Mouse (Mus musculus) intestine, postnatal 0 days (tissue): ENCODE results near the gene Gon7. TPM values are rescaled to one million over a fixed set of nuclear protein-coding genes. Genes with fewer than 3 reads are reported as not detected.

ENCODE experiments used
- ATAC-seq: fragments of 200-750 bp; cut with Nextera tagmentation; 2 replicates; pipeline ENCODE4 v1.8.0; 2017; ENCODE audit warnings: mild to moderate bottlenecking, moderate TSS enrichment, moderate library complexity
- H3K27ac ChIP-seq: fragments of 300-500 bp; sonication (generic); 2 replicates; pipeline ENCODE4 v1.5.1; 2014; ENCODE audit warnings: mild to moderate bottlenecking, low read depth, low read length, moderate library complexity
- H3K27me3 ChIP-seq: fragments of 300-500 bp; sonication (generic); replicated peaks from 2 replicates; pipeline ENCODE4 v1.6.1; 2014; ENCODE audit warnings: low read length, mixed read lengths; ENCODE audit not compliant: control insufficient read depth, insufficient read depth
- H3K36me3 ChIP-seq: fragments of 300-500 bp; sonication (generic); 2 replicates; pipeline ENCODE4 v1.6.1; 2014; ENCODE audit warnings: mild to moderate bottlenecking, moderate library complexity; ENCODE audit not compliant: control insufficient read depth, insufficient read depth
- H3K4me1 ChIP-seq: fragments of 300-500 bp; sonication (generic); replicated peaks from 2 replicates; pipeline ENCODE4 v1.6.1; 2014; ENCODE audit warnings: antibody characterized with exemption, low read length, mixed read lengths; ENCODE audit not compliant: control insufficient read depth, insufficient read depth
- H3K4me2 ChIP-seq: fragments of 300-500 bp; sonication (generic); replicated peaks from 2 replicates; pipeline ENCODE4 v1.6.1; 2014; ENCODE audit warnings: low read depth, mild to moderate bottlenecking, moderate library complexity
- H3K4me3 ChIP-seq: fragments of 300-500 bp; sonication (generic); 2 replicates; pipeline ENCODE4 v1.5.1; 2014; ENCODE audit warnings: low read depth, low read length
- H3K9ac ChIP-seq: fragments of 300-500 bp; sonication (generic); 2 replicates; pipeline ENCODE4 v1.6.1; 2014; ENCODE audit warnings: mild to moderate bottlenecking, low read depth, low read length
- H3K9me3 ChIP-seq: fragments of 300-500 bp; sonication (generic); 2 replicates; pipeline ENCODE4 v1.6.1; 2016; ENCODE audit warnings: mixed run types; ENCODE audit not compliant: control insufficient read depth
- CTCF ChIP-seq: sonication (generic); IDR thresholded peaks from 2 replicates; pipeline ENCODE4 v1.5.1; 2016; ENCODE audit warnings: low read depth, mild to moderate bottlenecking, control low read depth, antibody characterized with exemption, moderate library complexity
- WGBS: fragments of 180-500 bp; shearing (Covaris S2); extraction: QIAGEN DNeasy Blood & Tissue Kit; methylation state at CpG from one replicate; pipeline ENCODE4 v1.1.7; 2014; 5-methylcytosine and 5-hydroxymethylcytosine counted together
- polyA plus RNA-seq: library from polyadenylated mRNA; unstranded; fragments of >200 nt; fragmentation: Nextera tagmentation; extraction: Ambion mirVana; gene quantifications from 2 replicates; pipeline ENCODE4 v1.2.1, GENCODE M21; 2015

Gene Gon7
- polyA plus RNA-seq, 1 experiment from 2014 or later, result 16.5 TPM

DNA sequence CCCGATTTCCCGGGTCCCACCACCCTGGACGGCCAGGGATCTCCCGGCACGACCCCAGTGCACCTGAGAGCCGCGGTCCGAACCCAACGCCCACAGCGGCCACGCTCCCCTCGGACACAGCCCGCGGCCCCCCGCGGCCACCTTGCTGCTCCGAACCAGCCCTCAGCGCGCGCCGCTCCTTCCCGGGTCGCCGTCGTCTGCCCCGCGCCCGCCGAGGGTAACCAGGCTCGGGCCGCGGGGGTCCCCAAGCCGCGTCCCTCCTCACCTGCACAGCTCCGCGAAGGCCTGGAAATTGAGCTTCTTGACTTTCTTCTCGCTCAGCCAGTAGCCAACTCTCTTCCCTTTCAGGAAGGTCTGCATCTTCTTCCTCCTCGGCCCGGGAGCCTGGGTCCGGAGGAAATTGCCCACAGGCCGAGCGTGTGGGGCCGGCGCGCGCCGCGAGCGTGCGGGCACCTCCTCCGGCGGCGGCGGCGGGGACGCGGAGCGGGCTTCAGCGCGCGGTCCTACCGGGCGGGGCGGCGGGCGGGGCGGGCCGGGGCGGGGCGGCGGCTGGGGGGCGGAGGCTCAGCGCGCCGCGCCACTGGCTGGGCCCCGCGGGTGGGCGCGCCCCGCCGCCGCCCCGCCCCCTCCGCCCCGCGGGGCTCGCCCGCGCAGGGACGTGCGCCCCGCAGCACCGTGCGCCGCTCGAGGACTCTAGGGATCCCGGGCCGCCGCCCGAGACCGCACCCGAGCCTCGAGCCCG lies 53.0 kb downstream of the Gon7 start, which contains the start of gene Itpk1:
Itpk1 (minus strand) TSS at position 474 of the 742 bp plus-strand sequence.
- WGBS, result under 1% methylated on average over 72 of the region's 105 CpGs
- peak within 1 kb of the TSS; percentile 82 for H3K4me3 ChIP-seq
- peak; percentile 84 for ATAC-seq
- H3K4me1 ChIP-seq, result peaks cover 17% of the 10 kb centered on the region
- peak within 1 kb of the TSS; percentile 93 for H3K4me2 ChIP-seq
- no peaks in the 10 kb centered on the region for H3K27me3 ChIP-seq
- TF ChIP-seq CTCF, result no peak
- H3K36me3 ChIP-seq, result no peaks in the 10 kb centered on the region
- peak within 1 kb of the TSS; percentile 93 for H3K9ac ChIP-seq
- H3K9me3 ChIP-seq, result no peaks in the 10 kb centered on the region
- H3K27ac ChIP-seq, result peak within 1 kb of the TSS; percentile 97

DNA sequence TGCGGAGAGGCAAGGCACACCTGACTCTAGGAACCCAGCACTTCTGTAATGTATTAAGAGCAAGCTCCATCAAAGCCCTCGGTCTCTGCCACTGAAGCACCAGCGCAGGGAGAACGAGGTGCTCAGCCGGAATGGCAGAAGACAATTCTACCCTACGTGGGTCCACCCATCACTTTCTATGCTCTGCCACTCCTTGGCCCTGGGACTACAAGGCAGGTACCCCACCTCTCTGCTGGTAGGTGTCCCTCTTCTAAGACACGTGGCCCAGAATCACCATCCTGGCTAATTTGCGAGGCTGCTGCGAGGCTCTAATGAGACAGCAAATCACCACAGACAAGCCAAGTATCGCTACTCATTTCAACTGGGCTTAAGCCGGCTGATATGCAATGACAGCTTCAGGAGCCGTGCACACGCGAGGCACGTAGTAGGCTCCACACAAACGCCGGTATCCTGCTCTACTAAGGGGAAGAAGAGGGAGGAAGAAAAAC lies 53.6 kb downstream of the Gon7 start:
- Histone ChIP-seq H3K9ac (peak overlapping the region; percentile 93), H3K4me1 (peaks cover 20% of the 10 kb centered on the region), H3K27me3 (no peaks in the 10 kb centered on the region), H3K4me3 (peak overlapping the region; percentile 82), H3K36me3 (no peaks in the 10 kb centered on the region), H3K4me2 (peak overlapping the region; percentile 93), H3K27ac (peak overlapping the region; percentile 92), H3K9me3 (no peaks in the 10 kb centered on the region)
- no peak for ATAC-seq
- no peak for TF ChIP-seq CTCF
- WGBS, result 8% methylated on average over 17 of the region's 17 CpGs

DNA sequence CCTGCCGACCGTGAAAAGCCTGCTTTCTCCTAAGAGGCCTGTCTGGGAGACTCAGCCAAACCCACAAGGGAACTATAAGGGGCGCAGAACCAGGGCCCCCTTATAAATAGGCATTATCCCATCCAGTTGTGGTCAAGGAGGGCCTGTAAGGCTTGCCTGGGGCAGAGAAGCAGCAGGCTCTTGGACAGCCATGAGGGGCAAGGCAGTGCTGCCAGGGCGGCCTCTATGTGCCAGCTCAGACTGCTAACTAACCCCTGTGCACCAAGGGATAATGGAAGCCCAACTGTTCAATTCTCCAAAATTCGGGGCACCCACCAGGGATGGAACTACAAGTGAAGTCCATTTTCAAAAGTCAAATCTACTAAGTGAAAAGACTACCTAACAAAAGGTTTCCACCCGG lies 54.2 kb downstream of the Gon7 start:
- peak overlapping the region; percentile 82 for H3K4me3 ChIP-seq
- H3K27ac ChIP-seq, result peak overlapping the region; percentile 92
- 51% methylated on average over 6 of the region's 6 CpGs for WGBS
- H3K9me3 ChIP-seq, result no peaks in the 10 kb centered on the region
- H3K36me3 ChIP-seq, result no peaks in the 10 kb centered on the region
- no peaks in the 10 kb centered on the region for H3K27me3 ChIP-seq
- peak overlapping the region; percentile 93 for H3K9ac ChIP-seq
- no peak for TF ChIP-seq CTCF
- H3K4me1 ChIP-seq, result peaks cover 25% of the 10 kb centered on the region
- no peak for ATAC-seq
- peak overlapping the region; percentile 93 for H3K4me2 ChIP-seq

Other genes starting within 250 kb of the Gon7 start
- 41.5 and 43.2 TPM in 2 replicates for gene Chga, start 202.8 kb downstream of the Gon7 start, polyA plus RNA-seq
- gene Itpk1, start 52.9 kb downstream of the Gon7 start, polyA plus RNA-seq, result 56.3 and 57.4 TPM in 2 replicates
- gene Moap1, start 14.1 kb downstream of the Gon7 start, polyA plus RNA-seq, result 10.8 and 12.2 TPM in 2 replicates
- 22.7 and 23.6 TPM in 2 replicates for gene Tmem251, start 14.0 kb downstream of the Gon7 start, polyA plus RNA-seq
- gene Gm28051, start within 50 bp of the Gon7 start, polyA plus RNA-seq, result not detected in 2 replicates
- 16.3 and 16.5 TPM in 2 replicates for gene Ubr7, start 164 bp upstream of the Gon7 start, polyA plus RNA-seq
- gene Gm20604, start 869 bp upstream of the Gon7 start, polyA plus RNA-seq, result 13.1 TPM in 2 replicates
- gene Btbd7, start 120.7 kb upstream of the Gon7 start, polyA plus RNA-seq, result 7.8 and 8.8 TPM in 2 replicates
- not detected in 2 replicates for gene Cox8c, start 141.5 kb upstream of the Gon7 start, polyA plus RNA-seq
- gene Unc79, start 191.1 kb upstream of the Gon7 start, polyA plus RNA-seq, result 0.10 and 0.16 TPM in 2 replicates